Mouse (Mus musculus) G1E (cell line): ENCODE data around the gene Artn.

Experiments used
- CTCF ChIP-seq: IDR thresholded peaks from 2 replicates; pipeline ENCODE4 v1.5.1; 2012; ENCODE audit warnings: low read depth, low read length, inconsistent platforms, mixed read lengths
- TAL1 ChIP-seq: conservative IDR thresholded peaks from 2 replicates; pipeline ENCODE4 v1.6.1; 2012; ENCODE audit warnings: low read depth, low read length, inconsistent platforms, mixed read lengths

GRCm38 (mm10) chr4:117972999-117973398 is 43.4 kb upstream of the Artn start:
- no peak for TF ChIP-seq CTCF
- no peak for TF ChIP-seq TAL1
